Mouse (Mus musculus): ENCODE data around the gene Fbxo45.
A peak's percentile ranks its signal among the peaks of the same experiment; 100 is the strongest.
"Not testable (repeated sequence)": the region's sequence is repeated elsewhere in the genome, so short reads cannot be mapped to it uniquely, and the experiment has no call there.

The Fbxo45 gene

DNA sequence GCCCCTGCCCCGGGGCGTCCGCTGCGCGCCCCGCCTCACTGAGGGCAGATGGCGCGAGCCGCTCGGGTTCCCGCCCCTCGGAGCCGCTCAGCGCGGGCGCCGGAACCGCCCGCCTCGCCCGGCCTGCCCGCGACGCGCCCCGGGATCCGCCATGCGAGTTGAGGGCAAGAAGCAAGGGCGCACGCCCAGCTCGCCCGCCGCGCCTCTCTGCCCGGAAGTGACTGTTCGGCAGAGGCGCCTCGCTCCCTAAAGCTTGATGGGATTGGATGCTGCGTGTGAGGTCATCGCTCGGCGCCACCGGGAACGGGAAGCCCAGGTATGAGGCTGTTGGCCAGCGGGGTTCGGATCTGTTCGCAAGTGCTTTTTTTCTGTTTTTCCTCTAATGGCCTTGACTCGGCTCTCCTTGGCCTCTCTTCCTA, at the start of gene Fbxo45, which contains the start of gene Wdr53:
TSS of gene Fbxo45 (minus strand) at position 207 of the 419 bp plus-strand sequence.
TSS of gene Wdr53 (plus strand) at position 276 of the 419 bp plus-strand sequence.
- DNase-seq (ENCODE audit: low read depth, low spot score) = peak; percentile 97

DNA sequence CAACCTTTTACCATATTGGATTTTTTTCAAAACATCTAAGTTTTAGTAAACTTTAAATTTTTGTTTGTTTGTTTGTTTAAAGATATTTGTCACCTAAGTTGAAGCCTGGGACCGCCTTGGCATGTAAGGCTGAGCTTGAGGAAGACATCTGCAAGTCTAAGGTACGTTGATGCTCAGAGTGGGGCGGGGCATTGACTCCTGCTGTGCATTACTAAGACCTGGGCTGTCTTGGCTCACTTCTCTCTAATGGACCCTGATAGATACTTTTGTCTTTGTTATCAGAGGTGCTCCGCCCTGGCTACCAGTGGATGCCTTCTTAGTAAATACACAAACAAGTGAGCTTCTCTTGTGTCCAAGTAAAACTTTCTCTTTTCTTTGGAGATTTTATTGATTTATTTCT, 44.9 kb upstream of the Fbxo45 start:
- no peak for DNase-seq (ENCODE audit: low read depth, low spot score)

DNA sequence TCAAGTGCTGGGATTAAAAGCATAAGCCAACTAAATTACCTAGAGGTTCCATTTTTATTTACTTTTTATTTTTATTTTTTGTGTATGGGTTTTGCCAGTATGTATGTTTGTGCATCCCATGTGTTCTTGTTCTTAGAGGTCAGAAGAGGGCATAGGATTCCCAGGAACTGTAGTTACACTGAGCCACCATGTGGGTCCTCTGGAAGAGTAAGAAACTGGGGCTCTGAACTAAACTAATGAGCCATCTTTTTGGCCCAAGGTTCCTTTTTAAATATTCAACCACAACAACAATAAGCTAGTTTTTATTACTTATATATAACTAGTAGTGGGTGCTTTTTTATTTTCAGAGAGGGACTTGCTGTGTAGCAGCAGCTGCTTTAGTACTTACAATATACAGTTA, 35.6 kb upstream of the Fbxo45 start:
- DNase-seq (ENCODE audit: low read depth, low spot score) = no peak

DNA sequence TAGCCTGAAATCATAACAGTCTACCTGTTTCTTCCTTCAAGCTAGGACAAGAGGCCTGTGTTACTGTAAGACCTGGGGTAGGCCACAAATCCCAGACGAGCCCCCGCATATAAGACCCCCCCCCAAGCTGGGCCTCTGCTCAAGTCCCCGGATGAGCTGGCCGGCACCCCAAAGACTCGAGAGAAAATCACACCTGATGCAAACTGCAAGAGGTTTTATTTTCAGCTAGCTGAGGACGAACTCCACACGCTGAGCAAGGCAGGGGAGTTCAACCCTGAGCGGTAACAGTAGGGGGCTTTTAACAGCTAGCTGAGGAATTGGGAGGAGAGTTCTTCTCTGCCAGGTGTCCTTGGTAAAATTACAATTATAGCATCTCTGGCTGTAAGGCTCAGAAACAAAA, 33.3 kb upstream of the Fbxo45 start:
- no peak for DNase-seq (ENCODE audit: low read depth, low spot score)

DNA sequence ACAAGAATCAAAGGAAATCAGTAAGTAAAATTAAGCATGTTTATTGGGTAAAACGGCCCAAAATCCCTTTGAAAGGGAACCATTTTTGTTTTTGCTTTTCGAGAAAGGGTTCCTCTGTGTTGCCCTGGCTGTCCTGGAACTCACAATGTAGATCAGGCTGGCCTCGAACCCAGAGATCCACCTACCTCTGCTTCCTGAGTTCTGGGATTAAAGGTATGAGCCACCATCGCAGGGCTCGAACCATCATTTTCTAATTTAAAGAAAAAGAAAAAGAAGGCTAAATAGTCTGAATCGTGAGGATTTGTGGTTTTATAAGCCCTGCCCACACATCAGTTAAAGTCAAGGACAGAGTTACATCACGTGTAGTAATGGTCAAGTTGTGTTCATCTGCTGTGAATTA, 31.4 kb upstream of the Fbxo45 start:
- peak; percentile 16 for DNase-seq (ENCODE audit: low read depth, low spot score)

DNA sequence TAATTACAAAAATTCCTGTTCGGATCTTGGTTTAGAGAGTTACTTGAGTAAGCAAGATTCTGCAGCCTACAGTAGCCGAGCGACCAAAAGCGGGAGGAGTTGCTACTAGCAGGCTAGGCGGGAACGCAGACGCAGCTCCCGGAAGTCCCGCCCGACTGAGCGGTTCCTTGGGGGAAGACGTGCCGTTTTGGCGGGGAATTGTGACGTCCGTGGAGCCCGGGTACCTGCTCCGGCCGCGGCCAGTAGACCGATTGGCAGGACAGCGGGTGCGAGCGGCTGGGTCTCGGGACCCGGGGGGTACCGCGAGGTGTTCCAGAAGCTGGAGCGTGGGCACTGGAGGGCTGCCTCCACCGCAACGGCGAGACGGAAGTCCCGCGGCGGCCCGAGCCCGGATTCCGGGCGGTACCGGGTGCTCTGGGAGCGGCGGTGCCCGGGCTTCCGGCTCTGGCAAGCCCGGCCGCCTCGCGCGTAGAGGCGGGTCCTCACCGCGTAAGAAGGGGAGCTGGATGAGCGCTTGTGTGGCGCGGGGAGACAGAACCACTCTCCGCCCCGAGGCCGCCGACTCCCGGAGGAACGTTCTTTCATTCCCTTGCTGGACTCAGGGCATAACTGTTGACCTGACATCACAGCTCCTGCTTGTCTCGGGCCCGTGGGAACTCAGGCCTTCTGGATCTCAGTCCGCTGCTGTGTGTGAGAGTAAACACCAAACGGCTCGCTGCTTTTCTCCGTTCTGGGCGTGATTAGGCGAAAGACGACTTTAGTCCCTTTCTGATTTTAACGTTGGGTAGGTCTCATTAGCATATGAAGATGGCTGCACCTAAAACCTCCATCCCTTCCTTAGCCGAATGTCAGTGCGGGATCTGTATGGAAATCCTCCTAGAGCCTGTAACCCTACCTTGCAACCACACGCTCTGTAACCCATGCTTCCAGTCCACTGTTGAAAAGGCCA, 30.6 kb upstream of the Fbxo45 start, which contains the start of gene Rnf168:
TSS of gene Rnf168 (plus strand) at position 152 of the 949 bp plus-strand sequence.
- peak; percentile 88 for DNase-seq (ENCODE audit: low read depth, low spot score)

DNA sequence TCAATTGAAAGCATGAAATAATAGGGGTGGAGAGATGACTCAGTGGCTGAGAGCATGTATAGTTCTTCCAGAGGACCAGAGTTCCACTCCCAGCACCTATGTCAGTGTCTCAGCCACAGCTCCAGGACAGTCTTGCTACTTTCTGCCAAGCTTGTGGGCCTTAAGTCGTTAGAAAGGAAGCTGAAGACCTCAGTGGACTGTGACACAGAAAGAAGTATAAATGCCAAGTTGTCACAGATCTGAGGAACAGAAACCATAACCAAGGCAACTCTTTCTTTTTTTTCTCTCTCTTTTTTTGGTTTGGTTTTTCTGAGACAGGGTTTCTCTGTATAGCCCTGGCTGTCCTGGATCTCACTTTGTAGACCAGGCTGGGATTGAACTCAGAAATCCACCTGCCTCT, 28.9 kb upstream of the Fbxo45 start:
- DNase-seq (ENCODE audit: low read depth, low spot score) = no peak

DNA sequence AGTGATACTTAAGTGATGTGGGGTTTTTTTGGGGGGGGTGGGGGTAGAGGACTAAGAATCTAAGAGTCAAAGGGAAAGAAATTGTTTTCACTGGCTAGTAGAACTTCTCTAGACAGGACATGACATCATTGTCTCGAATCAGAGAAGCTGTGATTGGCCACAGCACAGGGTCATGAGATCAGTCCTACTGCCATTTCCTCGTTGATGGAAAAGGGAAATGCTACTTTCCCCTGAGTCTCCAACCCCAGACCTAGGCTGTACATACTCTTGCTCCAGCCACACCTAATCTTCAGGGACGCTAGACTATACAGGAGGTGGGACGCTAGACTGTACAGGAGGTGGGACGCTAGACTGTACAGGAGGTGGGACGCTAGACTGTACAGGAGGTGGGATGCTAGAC, 28.1 kb upstream of the Fbxo45 start:
- no peak for DNase-seq (ENCODE audit: low read depth, low spot score)

DNA sequence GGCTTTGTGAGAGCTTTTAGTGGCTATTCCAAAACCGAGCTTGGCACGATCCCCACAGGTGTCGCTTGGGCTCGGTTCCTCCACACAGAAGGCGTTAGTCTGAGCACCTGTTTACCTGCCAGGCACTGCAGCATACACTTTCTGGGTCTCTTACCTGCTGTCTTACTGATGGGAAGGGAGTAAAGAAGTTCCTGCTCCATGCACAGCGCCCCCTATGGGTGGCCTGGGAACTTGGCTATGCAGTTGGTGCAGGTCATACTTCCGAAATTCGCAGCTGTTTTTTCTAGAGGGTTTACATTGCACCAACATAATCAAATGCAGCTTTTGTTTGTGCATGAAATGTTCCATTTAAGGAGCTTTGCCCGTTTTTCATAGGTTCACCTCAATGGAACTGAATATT, 26.4 kb upstream of the Fbxo45 start:
- no peak for DNase-seq (ENCODE audit: low read depth, low spot score)

DNA sequence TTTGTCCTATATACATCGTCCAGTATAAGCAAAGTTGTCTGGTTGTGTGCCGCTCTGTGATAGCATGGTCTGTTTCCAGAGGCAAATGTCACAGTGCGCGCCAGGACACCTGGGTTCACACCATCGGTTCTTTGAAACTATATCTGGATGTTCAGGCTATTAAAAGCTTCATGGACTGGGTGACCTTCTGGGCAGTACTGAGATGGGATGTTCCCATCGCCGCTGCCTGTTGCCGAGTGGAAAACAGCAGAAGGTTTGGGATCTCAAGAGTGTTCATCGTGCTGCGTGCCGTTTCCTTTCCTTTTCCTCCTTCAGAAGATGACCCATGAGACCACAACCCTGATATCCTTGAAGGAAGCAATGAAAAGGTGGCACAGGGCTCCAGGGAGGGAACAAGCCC, 24.3 kb upstream of the Fbxo45 start, which contains the start of gene Smco1:
TSS of gene Smco1 (plus strand) at position 178 of the 400 bp plus-strand sequence.
- no peak for DNase-seq (ENCODE audit: low read depth, low spot score)

DNA sequence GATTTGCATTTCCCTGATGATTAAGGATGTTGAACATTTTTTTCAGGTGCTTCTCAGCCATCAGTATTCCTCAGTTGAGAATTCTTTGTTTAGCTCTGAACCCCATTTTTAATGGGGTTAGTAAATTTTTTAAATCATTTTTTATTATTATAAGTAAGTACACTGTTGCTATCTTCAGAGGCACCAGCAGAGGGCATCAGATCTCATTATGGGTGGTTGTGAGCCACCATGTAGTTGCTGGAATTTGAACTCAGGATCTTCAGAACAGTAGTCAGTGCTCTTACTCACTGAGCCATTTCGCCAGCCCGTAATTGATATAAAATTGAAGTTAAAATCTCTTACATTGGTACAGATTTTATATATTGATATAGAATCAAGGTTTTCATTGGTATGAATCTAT, 17.3 kb upstream of the Fbxo45 start:
- DNase-seq (ENCODE audit: low read depth, low spot score) = peak; percentile 58

DNA sequence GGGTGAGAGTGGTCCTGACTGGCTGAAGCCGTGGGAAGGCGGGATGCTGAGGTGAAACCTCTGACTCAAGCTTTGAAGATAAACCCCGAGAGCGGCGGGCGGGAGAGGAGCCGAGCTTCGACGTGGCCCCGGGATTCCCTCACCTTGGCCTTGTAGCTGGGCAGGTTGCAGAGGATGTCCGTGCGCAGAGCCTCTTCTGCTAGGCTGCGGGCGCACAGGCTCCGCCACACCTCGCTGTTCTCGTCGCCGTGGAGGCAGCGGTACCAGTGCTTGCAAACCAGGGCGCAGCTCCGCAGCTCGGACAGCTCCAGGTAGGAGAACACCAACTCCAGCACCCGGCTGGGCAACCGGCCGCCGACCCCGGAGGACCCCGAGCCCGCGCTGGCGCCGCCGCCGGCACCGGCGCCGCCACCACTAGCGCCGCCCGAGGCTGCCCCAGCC, 587 bp downstream of the Fbxo45 start:
- DNase-seq (ENCODE audit: low read depth, low spot score) = peak; percentile 63

DNA sequence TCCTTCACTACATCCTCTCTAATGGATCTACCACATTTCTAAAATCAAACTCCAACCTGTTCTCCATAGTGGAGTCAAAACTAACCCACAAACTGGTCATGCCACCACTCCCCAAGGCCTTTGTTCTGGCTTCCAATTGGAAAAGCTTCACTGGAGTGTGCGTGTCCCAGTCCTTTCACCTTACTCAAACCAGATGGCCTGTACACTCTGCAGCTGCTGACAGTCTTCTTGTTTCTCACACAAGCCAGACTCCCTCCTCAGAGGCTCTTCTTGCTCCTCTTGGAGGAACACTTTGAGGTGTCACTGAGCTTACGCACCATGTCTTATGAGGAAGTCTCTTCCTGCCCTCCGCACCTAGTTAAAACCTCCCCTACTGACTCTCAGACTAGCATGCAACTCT, 3.1 kb downstream of the Fbxo45 start:
- no peak for DNase-seq (ENCODE audit: low read depth, low spot score)

DNA sequence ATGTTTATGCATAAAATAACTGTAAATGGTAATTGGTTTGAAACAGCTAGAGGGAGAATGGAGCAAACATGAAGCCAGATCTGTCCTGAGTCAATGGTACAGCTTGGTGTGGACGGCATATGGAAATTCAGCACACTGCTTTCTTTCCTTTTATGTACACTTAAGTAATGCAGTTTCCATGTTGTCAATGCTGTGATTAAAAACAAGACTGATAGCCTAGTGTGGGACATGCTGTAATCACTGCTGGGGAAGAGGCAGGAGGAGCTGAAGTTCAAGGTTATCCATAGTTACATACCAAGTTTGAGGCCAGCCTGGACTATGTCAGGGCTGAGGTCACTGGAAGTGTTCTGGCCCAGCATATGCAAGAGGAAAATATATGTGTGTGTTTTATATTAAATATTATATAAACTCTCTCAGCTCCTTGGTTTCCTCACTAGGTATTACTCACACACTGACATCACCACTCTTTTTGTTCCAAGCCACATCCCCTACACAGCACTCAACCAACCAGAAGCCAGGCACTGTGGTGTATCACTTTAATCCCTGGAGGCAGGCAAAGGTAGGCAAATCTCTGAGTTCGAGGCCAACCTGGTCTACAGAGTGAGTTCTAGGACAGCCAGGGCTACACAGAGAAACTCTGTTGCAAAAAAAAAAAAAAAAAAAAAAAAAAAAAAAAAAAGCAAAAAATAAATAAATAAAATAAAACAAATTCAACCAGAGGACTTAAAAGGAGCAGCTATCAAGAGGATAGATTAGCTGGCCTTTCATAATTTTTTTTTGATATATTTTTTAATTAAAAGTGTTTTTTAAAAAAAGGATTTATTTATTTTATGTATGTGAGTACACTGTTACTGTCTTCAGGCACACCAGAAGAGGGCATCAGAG, 7.3 kb downstream of the Fbxo45 start:
- DNase-seq (ENCODE audit: low read depth, low spot score) = no peak

DNA sequence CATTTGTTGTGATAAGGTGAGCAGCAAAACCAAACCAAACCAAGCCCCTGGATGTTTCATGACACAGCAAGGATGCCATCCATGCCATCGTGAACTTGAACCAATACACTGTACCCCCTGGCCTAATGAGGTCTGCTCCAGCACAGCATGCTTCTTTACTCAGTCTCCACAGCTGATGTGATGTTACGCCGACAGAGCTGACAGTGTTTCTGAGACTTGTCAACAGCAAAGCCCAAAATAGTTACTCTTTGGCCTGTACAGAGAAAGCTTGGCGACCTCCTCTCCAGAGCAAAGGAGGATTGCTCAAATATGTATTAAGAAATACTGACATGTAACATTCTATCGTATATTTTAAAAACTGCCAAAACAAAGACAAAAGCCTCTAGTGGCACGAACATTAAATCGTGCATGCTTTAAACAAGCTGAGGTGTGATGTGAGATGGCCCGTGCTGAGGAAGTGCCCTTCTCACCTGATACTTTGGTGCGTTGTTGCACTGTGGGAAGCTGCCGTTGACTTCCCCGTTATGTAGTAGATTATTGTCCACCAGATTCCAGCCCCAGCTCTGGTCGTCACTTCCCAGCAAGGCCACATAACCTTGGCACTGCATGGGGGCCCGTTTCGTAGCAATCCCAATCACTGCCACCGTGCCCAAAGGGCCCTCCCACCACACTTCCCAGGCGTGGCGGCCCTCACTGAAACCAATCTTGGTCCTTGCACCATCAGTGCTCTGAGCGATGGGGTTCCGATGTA, 8.9 kb downstream of the Fbxo45 start:
- DNase-seq (ENCODE audit: low read depth, low spot score) = no peak

DNA sequence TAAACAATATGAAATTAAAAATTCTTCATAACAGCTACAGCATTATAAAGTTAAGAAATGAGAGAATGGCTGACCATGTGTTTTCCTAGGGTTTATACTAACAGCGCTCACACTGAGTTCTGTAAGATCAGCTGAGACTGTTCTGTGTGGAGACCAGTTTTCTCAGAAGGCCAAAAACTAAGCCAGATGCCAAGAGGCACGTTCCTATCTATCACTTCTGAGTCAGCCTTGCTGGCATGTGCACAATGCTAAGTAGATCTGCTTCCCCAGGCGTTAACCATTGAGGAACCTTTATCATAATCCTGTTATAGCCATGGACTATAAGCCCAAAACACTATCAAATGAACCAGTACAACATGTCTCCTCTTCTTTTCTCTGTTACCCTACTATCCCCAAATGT, 14.9 kb downstream of the Fbxo45 start:
- not testable (repeated sequence) for DNase-seq (ENCODE audit: low read depth, low spot score)

DNA sequence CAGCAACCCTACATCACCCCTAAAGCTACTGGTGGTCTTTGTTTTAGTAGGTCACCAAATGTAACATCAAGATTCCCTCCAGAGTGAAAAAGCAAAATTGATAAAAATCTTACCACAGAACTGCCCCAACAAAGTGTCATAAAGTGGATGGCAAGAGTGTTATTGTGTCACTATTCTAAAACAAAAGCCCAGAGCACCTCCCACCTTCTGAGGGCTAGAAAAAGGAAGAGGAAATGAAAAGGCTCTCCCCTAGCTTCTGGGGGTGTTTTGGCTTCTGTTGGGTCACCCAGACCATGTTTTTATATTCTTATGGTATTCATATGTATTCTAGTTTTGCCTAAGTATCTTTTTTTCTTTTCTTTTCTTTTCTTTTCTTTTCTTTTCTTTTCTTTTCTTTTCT, 24.6 kb downstream of the Fbxo45 start:
- no peak for DNase-seq (ENCODE audit: low read depth, low spot score)

DNA sequence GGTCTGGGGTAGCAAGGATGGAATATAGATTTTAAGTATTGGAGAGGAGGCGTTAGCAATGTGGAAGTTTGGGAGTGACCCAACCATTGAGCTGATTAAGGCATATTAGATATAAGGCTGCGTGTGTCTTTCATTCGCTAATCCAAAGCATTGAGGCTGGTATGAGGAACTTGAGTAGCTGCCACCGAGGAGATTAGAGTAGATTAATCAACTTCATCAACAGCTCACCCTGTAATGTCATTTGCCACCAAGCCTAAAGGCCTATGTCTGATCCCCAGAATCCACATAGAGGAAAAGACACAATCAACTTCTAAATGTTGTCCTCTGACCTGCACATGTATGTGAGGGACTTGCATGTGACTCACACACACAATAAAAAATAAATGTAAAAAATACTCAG, 25.2 kb downstream of the Fbxo45 start:
- no peak for DNase-seq (ENCODE audit: low read depth, low spot score)

DNA sequence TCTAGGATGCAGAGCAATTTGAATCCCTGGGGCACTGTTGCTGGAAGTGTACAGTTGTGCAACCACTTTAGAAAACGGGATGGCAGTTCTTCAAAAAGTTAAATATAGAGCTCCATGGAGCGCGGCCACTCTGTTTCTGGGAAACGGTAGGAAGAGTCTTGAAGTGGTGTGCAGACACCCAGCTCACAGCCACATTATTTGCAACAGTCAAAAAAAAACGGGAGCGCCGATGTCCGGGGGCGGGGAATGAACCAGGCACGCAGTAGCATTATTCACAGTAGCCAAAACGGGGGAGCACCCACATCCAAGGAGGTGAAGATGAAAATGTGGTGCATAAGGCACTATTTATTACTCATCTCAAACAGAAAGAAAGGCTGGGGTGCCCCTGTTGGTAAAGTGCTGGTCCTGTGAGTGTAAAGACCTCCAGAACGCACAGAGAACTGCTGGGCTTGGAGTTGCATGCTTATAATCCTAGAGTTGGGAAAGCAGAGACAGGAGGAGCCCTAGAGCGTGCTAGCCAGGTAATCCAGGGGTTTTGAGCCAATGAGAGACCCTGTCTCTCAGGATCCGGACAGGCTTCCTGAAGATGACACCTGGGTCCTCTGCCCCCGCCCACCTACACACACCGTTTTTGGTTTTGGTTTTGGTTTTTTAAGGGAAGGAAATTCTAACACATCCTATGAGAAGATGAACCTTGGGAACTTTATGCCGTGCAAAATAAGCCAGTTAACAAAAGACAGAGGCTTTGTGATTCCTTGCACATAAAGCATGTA, 32.0 kb downstream of the Fbxo45 start:
- peak; percentile 41 for DNase-seq (ENCODE audit: low read depth, low spot score)

DNA sequence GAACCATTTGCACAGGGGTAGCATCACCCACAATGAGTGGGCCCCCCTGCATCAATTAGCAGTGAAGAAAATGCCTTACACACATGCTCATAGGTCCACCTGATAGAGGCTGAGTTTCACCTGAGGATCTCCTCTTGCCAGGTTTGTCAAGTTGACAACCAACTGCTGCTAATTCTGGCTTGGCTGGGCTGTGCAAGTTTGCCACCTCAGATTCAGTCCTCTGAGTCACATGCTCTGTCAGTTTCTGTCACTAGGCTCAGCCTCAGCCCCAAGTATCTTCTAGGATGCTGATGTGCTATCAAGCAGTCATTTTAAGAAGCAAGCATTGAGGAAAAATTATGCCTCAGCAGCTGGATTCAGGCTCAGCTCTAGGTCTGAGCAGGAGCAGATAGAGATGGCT, 32.8 kb downstream of the Fbxo45 start:
- DNase-seq (ENCODE audit: low read depth, low spot score) = no peak

DNA sequence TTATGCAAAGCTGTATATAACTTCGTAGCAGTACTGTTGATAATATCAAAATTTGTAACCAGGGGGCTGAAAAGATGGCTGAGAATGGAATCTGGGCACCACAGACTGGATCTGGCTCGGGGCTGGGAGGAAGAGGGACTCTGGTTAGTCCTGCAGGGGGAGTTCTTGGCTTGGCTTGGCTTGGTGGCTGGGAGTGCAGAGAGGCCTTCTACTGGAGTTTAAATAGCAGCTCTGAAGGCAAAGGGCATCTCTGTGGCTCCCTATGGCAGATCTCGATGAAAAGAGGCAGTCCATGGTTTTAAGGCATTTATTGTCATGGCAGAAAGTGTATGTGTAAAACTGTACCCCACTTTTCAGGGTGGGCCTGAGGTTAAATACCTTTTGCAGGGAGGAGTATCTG, 42.1 kb downstream of the Fbxo45 start:
- DNase-seq (ENCODE audit: low read depth, low spot score) = no peak
